Mouse (Mus musculus) bone marrow macrophage, adult 2 months (primary cell): ENCODE measurements around the gene Abhd13. TPM values are rescaled to one million over a fixed set of nuclear protein-coding genes. Genes with fewer than 3 reads are reported as not detected.
A peak's percentile ranks its signal among the peaks of the same experiment; 100 is the strongest.

ENCODE experiments used
- H3K27ac ChIP-seq: 2 replicates; pipeline ENCODE4 v1.5.1; 2012; ENCODE audit warnings: low read depth, low read length; ENCODE audit not compliant: insufficient read depth
- H3K4me1 ChIP-seq: 2 replicates; pipeline ENCODE4 v1.6.1; 2012; ENCODE audit warnings: low read length; ENCODE audit not compliant: control insufficient read depth, insufficient read depth
- H3K4me3 ChIP-seq: 2 replicates; pipeline ENCODE4 v1.5.1; 2012; ENCODE audit warnings: mild to moderate bottlenecking, low read length, moderate library complexity; ENCODE audit not compliant: insufficient read depth
- CTCF ChIP-seq: IDR thresholded peaks from 2 replicates; pipeline ENCODE4 v1.5.1; 2012; ENCODE audit warnings: low read depth, mild to moderate bottlenecking, low read length, moderate library complexity
- POLR2A ChIP-seq: IDR thresholded peaks from 2 replicates; pipeline ENCODE4 v1.6.1; 2012; ENCODE audit warnings: mild to moderate bottlenecking, low read depth, low read length, borderline replicate concordance
- polyA plus RNA-seq: library from polyadenylated mRNA; stranded (reverse); fragments of >200 nt; gene quantifications from 2 replicates; pipeline ENCODE4 v1.2.4, GENCODE M21; 2012; ENCODE audit not compliant: missing spikeins, insufficient read depth, insufficient read length

Gene Abhd13
- polyA plus RNA-seq, 1 experiment = 10.9 TPM

- Histone ChIP-seq H3K27ac (no peak overlapping the region), H3K4me1 (peaks cover 6% of the 10 kb centered on the region), H3K4me3 (no peak overlapping the region)
- TF ChIP-seq CTCF (no peak), POLR2A (no peak)
Measured at GRCm38 (mm10) chr8:10016252-10016651, 38.7 kb downstream of the Abhd13 start.

GRCm38 (mm10) chr8:10017231-10017630 lies 39.7 kb downstream of the Abhd13 start:
- Histone ChIP-seq H3K4me3 (no peak overlapping the region), H3K4me1 (peaks cover 6% of the 10 kb centered on the region), H3K27ac (no peak overlapping the region)
- TF ChIP-seq POLR2A = no peak
- TF ChIP-seq CTCF = no peak

GRCm38 (mm10) chr8:10030320-10031060 lies 53.0 kb downstream of the Abhd13 start:
- H3K4me3 ChIP-seq = peak overlapping the region; percentile 26

GRCm38 (mm10) chr8:10031177-10031576 lies 53.7 kb downstream of the Abhd13 start:
- TF ChIP-seq CTCF (no peak), POLR2A (no peak)
- Histone ChIP-seq H3K27ac (peak overlapping the region; percentile 75), H3K4me1 (peaks cover 35% of the 10 kb centered on the region), H3K4me3 (peak overlapping the region; percentile 26)

More at GRCm38 (mm10) chr8:10030320-10031060, 53.0 kb downstream of the Abhd13 start:
- Histone ChIP-seq H3K4me1 (peaks cover 39% of the 10 kb centered on the region), H3K27ac (peak overlapping the region; percentile 75)
- TF ChIP-seq POLR2A (no peak), CTCF (no peak)

- no peak for TF ChIP-seq POLR2A
- no peak for TF ChIP-seq CTCF
- H3K27ac ChIP-seq = no peak overlapping the region
- H3K4me3 ChIP-seq = no peak overlapping the region
- no peaks in the 10 kb centered on the region for H3K4me1 ChIP-seq
Measured at GRCm38 (mm10) chr8:10040866-10041265, 63.4 kb downstream of the Abhd13 start.

Other genes starting within 250 kb of the Abhd13 start
- not detected in 2 replicates for gene Fam155a, start 206.5 kb upstream of the Abhd13 start, polyA plus RNA-seq
- gene Gm10217, start 113.5 kb upstream of the Abhd13 start, polyA plus RNA-seq = not detected in 2 replicates
- gene Lig4, start within 50 bp of the Abhd13 start, polyA plus RNA-seq = 2.7 and 2.8 TPM in 2 replicates
- gene Tnfsf13b, start 28.8 kb downstream of the Abhd13 start, polyA plus RNA-seq = 3.3 and 5.8 TPM in 2 replicates
- not detected in 2 replicates for gene Myo16, start 176.2 kb downstream of the Abhd13 start, polyA plus RNA-seq